Mouse (Mus musculus): ENCODE data around the gene Tuba1c.
A peak's percentile ranks its signal among the peaks of the same experiment; 100 is the strongest.

Gene Tuba1c

DNA sequence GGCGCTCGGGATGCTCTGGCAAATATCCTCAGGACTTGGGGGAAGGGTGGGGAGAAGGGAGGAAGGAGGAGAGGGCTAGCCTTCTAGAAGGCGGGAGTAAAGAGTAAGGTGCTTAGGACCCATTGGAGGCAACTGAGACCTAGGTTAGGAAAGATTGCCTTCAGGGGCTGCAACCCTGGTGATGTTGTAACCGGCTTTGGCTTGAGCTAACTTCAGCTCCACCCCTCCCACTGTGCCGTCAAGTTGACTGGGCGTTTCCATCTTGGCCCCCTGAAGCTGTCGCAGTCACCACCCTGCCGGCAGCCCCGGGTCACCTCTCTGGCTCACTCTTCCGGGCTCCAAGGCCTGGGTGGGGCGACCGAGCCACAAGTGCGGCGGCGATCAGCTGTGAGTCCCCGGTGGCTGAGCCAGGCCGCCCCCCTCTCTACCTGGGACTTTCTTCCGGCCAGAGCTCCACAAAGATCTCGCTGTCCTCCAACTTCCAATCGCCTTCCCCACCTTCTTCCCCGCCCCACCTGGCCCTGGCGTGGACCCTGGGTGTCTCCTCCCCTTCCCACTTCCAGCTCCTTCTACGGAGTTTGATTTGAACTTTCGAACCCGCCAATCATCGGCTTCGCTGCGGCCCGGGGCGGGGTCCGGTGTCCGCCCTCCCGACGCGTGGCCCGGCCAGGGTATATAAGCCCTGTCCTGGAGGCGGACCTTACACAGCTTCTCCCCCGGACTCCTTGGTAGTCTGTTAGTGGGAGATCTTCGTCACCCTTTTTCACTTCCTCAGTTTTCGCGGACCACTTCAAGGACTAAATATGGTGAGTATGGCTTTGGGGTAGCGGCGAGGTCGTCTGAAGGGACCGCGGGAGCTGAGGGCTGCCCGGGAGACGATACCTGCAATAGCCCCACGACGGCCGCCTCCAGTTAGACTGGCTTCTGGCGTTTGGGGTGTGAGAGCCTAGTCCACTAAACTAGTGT, at the start of gene Tuba1c:
Gene Tuba1c, plus strand, starts transcription at position 273 of the 966 bp plus-strand sequence.
- DNase-seq (ENCODE audit: low read depth, low spot score) = peak; percentile 97

- DNase-seq (ENCODE audit: low read depth, low spot score) = no peak
These were observed 49.6 kb upstream of the Tuba1c start for GRCm38 (mm10) chr15:98980012-98980614.

- no peak for DNase-seq (ENCODE audit: low read depth, low spot score)
These were observed 47.6 kb upstream of the Tuba1c start for GRCm38 (mm10) chr15:98982100-98982499.

DNA sequence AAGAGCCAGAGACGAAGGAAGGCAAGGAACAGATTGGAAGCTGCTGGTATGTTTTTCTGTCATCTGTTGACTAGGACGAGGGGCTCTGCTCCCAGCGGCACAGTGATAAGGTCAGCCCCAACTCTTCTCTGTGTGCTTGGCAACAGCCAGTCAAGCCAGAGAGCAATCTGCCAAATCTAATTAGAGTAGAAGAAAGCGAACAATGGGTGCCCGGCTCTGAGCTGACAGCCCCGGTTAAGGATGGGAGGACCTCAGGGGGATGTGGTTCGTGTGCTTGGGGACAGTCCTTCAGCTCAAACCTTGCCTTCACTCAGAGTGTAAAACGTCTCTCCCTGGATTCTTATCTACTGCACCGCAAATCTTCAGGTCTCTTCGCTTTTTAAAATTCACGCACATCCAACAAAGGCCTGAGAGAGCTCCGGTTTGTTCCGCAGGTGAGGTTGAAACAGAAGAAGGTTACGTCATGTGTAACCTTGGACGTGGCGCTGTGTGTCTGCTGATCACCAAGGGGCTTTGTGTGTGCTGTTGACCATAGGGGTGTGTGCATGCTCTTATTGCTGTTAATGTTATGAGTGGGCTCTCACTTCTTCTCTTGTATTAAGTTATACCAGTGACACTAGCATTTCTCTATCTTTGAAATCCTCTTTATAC, 46.1 kb upstream of the Tuba1c start:
- DNase-seq (ENCODE audit: low read depth, low spot score) = no peak

DNA sequence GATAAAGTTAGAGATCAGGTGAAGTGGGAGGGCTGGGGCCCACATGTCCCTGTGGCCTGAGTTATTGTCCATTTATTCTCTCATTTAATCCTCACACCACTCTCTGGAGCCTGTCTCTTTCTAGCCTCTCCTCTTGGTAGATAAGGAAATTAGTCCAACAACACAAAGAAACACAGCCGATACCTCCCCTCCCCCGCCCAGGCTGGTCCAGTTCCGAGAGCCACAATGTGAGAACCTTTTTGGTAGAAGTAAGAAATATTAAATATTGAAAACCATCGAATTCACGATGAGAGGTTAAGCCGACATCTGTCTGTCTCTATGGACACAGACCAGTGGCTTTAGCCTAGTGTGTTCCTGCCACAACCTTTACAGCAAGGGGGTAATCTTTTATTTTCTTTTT, 45.0 kb upstream of the Tuba1c start:
- DNase-seq (ENCODE audit: low read depth, low spot score) = no peak

DNA sequence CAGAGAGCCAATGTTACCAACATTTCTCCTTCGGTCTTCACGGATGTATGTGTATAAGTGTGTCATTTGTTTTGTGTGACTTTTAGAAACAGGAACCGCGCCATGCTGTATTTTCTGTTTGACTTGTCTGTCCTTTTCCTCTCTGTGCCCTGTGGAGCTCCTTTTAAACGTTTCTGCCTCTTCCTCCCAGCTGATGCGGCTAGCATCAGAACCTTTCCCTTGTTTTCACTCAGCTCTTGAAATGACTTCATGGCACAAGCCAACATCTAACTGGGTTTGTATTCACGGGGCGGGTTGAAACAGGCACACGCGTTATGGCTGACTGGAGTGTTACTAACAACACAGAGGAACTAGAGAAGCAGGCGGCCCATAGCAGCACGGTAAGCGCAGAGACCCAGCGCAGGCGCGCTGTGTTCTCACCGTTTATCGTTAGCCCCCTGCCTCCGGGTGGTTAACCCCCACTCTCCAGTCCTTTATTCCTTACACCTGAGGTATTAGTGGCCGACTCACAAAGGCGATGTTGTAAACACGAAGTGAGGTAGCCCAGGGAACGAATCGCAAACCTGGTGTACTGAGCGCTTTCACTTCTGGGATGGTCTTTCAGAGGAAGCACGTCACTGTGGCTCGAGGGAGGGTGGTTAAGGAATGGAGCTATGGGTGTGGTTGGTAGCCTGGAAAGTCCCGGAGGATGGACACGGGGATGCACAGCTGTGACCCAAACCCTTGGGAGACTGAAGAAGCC, 44.3 kb upstream of the Tuba1c start:
- DNase-seq (ENCODE audit: low read depth, low spot score) = peak; percentile 86

- no peak for DNase-seq (ENCODE audit: low read depth, low spot score)
These were observed 43.5 kb upstream of the Tuba1c start for GRCm38 (mm10) chr15:98985982-98986715.

- no peak for DNase-seq (ENCODE audit: low read depth, low spot score)
These were observed 42.5 kb upstream of the Tuba1c start for GRCm38 (mm10) chr15:98987077-98987630.

GRCm38 (mm10) chr15:98987661-98988181, 42.0 kb upstream of the Tuba1c start:
- DNase-seq (ENCODE audit: low read depth, low spot score) = no peak

DNA sequence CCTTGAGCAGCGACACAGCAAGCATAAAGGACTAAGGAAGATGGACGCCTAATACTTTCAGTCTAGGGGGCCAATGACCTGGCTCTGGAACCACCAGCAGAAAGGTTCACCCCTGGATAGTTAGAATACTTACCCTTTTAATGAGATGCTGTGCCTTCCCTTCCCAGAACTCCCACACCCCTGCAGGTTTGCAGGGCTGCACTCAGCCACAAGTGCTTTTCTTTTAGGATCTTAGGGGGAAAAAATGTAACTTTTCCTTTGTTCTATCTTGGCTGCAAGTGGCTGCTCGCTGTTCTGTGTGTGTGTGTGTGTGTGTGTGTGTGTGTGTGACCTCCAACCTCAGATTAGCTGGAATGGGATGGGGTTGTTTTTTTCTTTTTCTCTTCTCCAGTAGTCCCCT, 40.9 kb upstream of the Tuba1c start:
- DNase-seq (ENCODE audit: low read depth, low spot score) = no peak

DNA sequence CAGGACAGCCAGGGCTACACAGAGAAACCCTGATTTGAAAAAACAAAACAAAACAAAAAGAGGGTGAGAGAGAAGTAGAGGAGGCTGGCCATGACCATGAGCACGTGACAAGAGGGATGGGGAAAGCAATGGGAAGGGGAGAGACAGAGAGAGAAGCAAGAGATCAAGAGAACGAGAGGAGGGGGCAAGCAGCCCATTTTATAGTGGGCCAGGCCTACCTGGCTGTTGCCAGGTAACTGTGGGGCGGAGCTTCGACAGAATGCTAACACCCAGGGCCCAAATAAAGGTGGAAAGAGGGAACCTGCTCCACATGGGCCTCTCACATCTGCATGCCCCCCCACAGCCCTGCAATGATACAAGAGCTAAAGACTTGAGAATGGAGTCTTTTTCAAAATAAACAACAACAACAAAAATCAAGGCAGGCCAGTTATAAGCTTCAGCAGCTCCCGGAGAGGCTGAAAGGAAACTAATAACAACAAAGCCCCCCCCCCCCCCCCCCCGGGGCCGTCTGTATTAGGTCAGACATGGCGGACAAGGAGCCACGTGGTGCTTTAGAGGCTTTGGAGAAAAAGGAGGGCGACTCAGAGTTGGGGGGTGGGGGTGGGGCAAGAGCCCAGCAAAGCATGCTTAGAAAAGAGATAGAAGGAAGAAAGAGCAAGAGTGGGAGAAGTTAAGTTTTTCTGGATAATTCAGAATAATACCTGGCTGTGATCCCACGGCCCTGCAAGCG, 39.8 kb upstream of the Tuba1c start:
- DNase-seq (ENCODE audit: low read depth, low spot score) = no peak

GRCm38 (mm10) chr15:98990669-98991539, 38.8 kb upstream of the Tuba1c start:
- DNase-seq (ENCODE audit: low read depth, low spot score) = no peak

- DNase-seq (ENCODE audit: low read depth, low spot score) = no peak
These were observed 38.1 kb upstream of the Tuba1c start for GRCm38 (mm10) chr15:98991540-98992050.

- peak; percentile 76 for DNase-seq (ENCODE audit: low read depth, low spot score)
These were observed 37.4 kb upstream of the Tuba1c start for GRCm38 (mm10) chr15:98992086-98992912.

GRCm38 (mm10) chr15:98993093-98993793, 36.4 kb upstream of the Tuba1c start:
- peak; percentile 89 for DNase-seq (ENCODE audit: low read depth, low spot score)

DNA sequence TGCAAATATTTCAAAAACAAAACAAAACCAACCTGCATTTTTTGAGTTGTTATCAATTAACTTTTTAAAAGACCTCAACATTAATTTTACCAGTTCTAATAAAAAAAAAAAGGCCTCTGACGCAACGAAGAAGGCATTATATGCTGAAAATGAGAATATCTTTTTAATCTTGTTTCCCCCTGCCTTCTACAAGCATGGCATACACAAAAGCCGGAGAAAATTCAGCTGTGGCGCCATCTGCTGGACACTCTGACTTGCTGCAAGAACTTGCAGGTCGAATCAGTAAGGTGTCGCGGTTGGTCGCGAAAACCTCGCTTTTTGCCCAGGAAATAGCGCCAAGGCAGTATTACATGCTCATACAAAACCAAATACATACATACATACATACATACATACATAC, 35.8 kb upstream of the Tuba1c start:
- DNase-seq (ENCODE audit: low read depth, low spot score) = peak; percentile 90

DNA sequence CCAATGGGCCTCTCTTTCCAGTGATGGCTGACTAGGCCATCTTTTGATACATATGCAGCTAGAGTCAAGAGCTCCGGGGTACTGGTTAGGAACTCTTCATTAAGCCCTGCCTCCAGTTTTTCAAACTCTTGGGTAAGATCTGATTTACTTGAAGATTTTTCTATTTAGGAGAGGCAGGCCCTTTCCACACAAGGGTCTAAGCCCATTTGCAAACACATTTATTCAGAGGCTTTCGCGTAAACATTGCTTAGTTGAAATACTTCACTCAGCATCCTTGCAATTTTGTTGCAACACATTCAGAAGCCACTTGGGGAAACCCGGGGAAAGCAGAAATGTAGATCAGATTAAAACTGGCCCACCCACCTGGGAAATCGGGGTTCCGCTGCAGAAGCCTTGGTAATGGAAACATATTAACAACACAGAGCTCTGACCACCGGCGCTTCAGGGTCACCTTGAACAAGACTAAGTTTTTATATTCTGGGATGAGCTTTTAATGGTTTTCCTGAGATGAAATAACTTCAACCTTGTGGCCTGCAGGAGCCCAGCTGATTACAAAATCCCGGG, 34.7 kb upstream of the Tuba1c start:
- no peak for DNase-seq (ENCODE audit: low read depth, low spot score)

All from CD4-positive helper T cell, adult 2 months (primary cell).